Mouse (Mus musculus): Measurements from ENCODE around the gene Clmp.
A peak's percentile ranks its signal among the peaks of the same experiment; 100 is the strongest.
"Not testable (repeated sequence)": the region's sequence is repeated elsewhere in the genome, so short reads cannot be mapped to it uniquely, and the experiment has no call there.

Gene Clmp

GRCm38 (mm10) chr9:40731591-40732048 is 45.9 kb downstream of the Clmp start:
- DNase-seq (ENCODE audit: low spot score) = no peak

DNA sequence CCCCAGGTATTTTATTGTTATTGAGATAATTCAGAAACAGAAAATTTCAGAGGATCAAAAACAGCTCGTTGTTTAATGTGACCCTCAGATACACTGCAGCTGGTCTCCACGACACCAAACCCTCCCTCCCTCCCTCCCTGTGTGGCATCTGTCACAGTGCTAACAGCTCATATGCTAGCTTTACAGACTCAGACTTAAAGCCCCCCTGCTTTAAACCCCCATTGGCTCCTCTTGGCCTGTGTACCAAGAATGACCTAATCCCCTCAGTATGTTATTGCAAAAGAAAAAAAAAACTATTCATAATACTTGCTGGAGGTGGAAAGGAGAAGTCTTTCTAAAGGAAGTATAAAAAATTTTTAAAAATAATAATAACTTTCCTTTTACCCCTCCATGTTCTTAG is 46.5 kb downstream of the Clmp start:
- no peak for DNase-seq (ENCODE audit: low spot score)

- no peak for DNase-seq (ENCODE audit: low spot score)
Observed at GRCm38 (mm10) chr9:40737117-40737516, 51.4 kb downstream of the Clmp start.

GRCm38 (mm10) chr9:40743525-40744034 is 57.8 kb downstream of the Clmp start:
- no peak for DNase-seq (ENCODE audit: low spot score)

DNA sequence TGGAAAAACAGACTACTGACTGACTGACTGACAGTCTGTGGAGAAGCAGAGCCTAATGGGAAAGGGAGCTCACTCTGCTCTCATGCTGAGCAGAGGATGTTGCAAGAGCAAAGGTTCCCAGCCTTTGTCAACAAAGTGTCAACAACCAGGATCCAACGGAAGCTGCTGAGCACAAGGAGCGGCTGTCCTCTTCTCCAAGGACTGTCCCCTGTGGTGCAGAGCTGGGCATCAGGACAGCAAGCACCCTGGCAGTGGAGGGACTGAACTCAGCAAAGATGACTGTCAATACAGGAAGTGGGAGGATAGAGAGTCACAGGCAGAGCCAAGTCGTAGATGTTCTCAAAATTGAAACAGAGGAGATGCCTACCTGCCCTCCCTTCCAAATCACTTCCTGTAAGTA is 58.5 kb downstream of the Clmp start:
- DNase-seq (ENCODE audit: low spot score) = peak; percentile 30

- DNase-seq (ENCODE audit: low spot score) = no peak
Observed at GRCm38 (mm10) chr9:40746796-40747195, 61.0 kb downstream of the Clmp start.

DNA sequence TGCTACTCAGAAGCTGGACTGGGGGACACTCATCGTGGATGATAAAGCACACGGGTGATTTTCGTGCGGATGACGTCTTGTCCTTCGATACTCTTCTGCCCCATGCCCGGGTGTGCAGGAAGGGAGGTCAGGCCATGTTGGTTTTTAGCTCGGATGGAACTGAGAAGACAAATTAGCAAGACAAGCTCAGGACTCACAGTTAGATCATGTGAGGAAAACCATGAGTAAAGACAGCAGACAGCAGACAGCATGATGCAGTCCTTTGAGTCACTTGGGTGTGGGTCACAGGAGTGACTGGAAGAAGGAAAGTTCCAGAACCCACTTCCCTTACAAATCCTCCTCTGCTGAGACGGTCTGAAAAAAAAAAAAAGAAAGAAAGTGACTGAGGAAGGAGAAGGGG is 61.5 kb downstream of the Clmp start:
- DNase-seq (ENCODE audit: low spot score) = no peak

- peak; percentile 63 for DNase-seq (ENCODE audit: low spot score)
Observed at GRCm38 (mm10) chr9:40749832-40750620, 64.3 kb downstream of the Clmp start.

DNA sequence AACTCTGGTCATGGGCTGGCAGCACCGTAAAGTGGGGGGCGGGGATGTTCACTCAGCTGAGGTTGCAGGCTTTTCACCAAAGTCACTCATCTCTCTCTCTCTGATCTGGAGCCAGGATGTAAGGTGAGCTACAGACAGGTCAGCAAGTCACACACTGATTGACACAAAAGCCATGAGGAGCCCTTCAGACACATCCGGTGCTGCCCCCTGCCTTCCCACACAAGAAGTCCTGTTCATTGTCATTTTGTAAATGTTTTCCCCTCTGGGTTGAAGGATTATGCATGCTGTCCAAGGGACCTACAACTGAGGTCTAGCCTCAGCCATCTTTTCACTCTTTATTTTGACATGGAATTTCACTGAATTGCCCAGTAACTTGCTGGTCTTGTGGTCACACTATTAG is 66.0 kb downstream of the Clmp start:
- no peak for DNase-seq (ENCODE audit: low spot score)

DNA sequence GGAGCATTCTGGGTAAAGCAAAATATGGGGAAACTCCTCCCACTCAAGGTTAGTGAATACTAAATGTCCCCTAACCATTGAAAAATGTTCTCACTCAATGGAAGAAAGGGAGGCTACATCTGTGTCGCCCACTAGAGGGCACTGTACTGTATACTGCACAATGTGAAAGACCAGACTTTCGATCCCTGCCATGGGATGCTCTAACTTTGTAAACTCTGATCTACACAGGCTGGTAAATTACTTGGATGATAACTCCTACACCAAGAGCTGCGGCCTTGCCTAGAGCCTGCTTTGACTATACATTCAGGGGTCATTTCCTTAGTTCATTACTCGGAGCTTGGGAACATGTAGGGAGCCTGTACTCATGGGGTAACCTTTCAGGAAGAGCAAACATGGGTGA is 70.6 kb downstream of the Clmp start:
- peak; percentile 63 for DNase-seq (ENCODE audit: low spot score)

DNA sequence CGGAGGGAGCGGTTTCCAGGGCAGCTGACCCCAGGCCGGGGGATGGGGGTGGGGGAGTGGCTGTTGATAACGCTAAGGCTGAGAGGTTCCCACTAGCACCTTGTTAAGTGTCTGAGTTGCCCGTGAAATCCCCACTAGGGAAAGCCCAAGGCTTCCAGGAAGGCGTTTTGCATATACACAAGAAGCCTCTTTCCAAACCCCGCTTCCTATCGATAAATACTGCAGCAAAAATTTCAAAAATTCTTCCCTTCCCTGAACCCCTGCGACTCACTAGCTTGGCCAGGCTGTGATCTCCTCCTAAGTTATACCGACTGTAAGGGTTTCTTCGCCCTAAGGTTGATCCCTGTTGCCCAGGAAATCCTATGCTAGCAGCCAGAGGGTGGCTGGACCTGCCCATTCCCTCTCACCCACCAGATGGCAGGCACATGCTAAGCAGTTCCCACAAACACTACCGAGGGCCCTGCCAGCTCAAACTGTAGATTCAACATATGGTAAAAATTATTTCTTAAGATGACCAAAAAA is 71.4 kb downstream of the Clmp start:
- DNase-seq (ENCODE audit: low spot score) = peak; percentile 65

DNA sequence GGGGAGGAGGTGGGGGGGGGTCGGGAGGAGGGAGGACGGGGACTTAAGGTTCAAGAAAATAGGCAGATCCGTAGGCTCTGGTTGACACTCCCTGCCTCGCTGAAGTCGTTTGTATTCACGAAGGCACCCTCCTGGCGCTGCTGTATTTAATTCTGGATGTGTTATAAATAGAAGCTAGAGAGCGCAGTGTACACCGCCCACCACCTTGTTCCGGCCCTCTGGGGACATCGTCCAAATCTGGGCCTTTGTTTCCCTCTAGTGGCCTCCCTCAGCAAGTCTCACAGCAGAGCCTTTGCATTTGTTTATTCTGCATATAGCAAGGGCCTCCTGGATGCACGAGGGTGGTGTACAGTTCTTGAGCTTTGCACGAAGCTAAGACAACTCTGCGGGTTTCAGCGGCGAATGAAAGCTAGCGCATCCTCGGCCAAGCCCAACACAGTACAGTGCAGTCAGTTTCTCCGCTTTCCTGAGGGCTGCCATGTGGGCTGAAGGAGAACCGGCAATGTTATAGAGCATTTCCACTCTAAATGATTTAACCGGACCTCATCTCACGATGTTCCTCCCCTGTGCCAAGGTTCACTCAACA is 72.0 kb downstream of the Clmp start:
- peak; percentile 86 for DNase-seq (ENCODE audit: low spot score)

GRCm38 (mm10) chr9:40762354-40762753 is 76.6 kb downstream of the Clmp start:
- no peak for DNase-seq (ENCODE audit: low spot score)

GRCm38 (mm10) chr9:40764887-40765580 is 79.3 kb downstream of the Clmp start:
- no peak for DNase-seq (ENCODE audit: low spot score)

- DNase-seq (ENCODE audit: low spot score) = peak; percentile 75
Observed at GRCm38 (mm10) chr9:40765581-40765940, 79.8 kb downstream of the Clmp start.

DNA sequence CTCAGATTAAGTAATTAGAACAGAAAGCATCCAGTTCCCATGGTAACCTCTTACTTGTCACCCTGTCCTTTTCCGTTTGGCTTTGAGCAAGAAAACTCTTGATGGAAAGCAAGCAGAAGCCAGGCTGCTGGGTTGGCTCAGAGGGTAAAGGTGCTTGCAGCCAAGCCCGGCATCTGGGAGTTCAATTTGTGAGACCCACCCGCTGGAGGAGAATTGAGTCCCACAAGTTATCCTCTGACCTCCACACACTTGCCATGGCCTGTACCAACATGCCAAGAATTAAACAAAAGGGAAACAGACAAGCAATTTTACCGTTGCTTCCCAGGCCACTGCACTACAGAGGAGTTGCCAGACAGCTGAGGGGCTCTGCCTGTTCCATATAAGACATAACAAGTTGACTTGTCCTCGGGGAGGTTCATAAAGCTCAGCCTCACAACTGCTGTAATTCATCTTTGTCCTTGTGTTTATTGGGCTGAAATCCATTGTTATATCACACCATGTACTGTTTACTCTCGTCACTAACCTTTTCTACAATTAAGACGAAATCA is 80.4 kb downstream of the Clmp start:
- no peak for DNase-seq (ENCODE audit: low spot score)

GRCm38 (mm10) chr9:40767946-40768345 is 82.2 kb downstream of the Clmp start:
- DNase-seq (ENCODE audit: low spot score) = no peak

DNA sequence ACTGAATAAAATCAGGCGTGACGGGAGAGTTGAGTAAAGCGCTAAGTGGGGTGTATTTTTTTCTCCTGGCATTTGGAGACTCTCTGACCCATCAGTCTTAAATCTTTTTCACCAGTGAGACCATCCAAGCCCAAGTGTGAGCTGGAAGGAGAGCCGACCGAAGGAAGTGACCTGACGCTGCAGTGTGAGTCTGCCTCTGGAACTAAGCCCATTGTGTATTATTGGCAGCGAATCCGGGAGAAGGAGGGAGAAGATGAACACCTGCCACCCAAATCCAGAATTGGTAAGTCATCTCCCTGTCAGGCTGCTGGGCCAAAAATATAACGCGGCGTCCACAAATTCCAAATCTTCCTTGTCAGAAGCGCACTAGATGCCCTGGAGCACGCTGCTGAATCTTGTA is 86.5 kb downstream of the Clmp start:
- no peak for DNase-seq (ENCODE audit: low spot score)

- not testable (repeated sequence) for DNase-seq (ENCODE audit: low spot score)
Observed at GRCm38 (mm10) chr9:40773142-40773541, 87.4 kb downstream of the Clmp start.

DNA sequence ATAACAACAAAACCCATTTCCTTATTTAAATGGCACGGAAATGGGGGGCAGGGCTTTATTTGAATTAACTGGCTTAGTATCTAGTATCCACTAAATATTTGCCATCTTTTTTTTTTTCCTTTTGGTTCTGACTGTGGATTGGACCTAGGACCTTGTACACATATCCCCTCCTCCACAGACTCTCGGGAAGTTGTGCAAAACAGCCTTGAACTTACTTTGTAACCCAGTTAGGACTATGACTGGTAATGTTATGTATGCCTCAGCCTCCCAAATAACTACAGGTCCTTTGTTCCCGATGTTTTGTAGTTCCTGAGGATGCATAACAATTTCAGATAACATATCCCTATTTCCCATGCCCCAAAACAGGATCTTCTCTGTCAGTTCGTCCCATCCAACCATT is 88.1 kb downstream of the Clmp start:
- no peak for DNase-seq (ENCODE audit: low spot score)

- no peak for DNase-seq (ENCODE audit: low spot score)
Observed at GRCm38 (mm10) chr9:40776044-40776443, 90.3 kb downstream of the Clmp start.

- peak; percentile 78 for DNase-seq (ENCODE audit: low spot score)
Observed at GRCm38 (mm10) chr9:40776459-40777248, 90.9 kb downstream of the Clmp start.
